Mouse (Mus musculus): ENCODE results near the gene Rbm33. TPM values are rescaled to one million over a fixed set of nuclear protein-coding genes. Genes with fewer than 3 reads are reported as not detected.

Rbm33 gene
- polyA plus RNA-seq, 1 experiment from 2014 or later = 31.4 TPM

- no peaks in the 10 kb centered on the region for H3K9me3 ChIP-seq (ENCODE audit: control insufficient read depth, low read length)
- no peak overlapping the region for H3K4me3 ChIP-seq (replicated peaks; ENCODE audit: low read depth, low read length)
- no peaks in the 10 kb centered on the region for H3K4me1 ChIP-seq (ENCODE audit: control insufficient read depth, insufficient read depth, low read length)
- H3K4me2 ChIP-seq (ENCODE audit: low read length) = no peak overlapping the region
- H3K27ac ChIP-seq (replicated peaks; ENCODE audit: low read depth, low read length) = no peak overlapping the region
- H3K27me3 ChIP-seq (ENCODE audit: control insufficient read depth, insufficient read depth, low read length) = no peaks in the 10 kb centered on the region
- no peak for ATAC-seq (ENCODE audit: low FRiP score, low TSS enrichment)
- H3K36me3 ChIP-seq (ENCODE audit: control insufficient read depth, insufficient read depth, low read length) = no peaks in the 10 kb centered on the region
- no peak overlapping the region for H3K9ac ChIP-seq (replicated peaks; ENCODE audit: low read length)
- peak; percentile 89 for DNase-seq
- WGBS = 8% methylated on average over 6 of the region's 6 CpGs
These were observed 22.9 kb upstream of the Rbm33 start for GRCm38 (mm10) chr5:28293990-28294389.

DNA sequence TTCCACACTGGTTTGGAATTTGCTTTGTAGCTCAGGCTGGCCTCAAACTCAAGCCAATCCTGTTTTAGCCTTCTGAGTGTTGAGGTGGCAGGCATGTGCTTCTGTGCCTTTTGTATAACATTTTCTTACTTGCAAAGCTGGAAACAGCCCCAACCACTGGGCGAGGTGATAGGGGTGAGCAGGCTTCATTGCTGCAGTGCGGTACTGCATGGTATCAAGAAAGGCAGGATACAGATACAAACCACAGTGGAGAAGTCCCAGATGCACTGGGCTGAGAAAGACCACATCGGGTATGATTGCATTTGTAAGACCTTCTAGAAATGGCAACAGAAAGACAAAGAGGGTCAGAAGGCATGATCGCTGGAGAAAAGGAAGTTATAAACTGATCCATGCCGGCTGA lies 18.8 kb upstream of the Rbm33 start:
- Histone ChIP-seq H3K36me3 (ENCODE audit: control insufficient read depth, insufficient read depth, low read length) (no peaks in the 10 kb centered on the region), H3K4me3 (replicated peaks; ENCODE audit: low read depth, low read length) (no peak overlapping the region), H3K4me1 (ENCODE audit: control insufficient read depth, insufficient read depth, low read length) (no peaks in the 10 kb centered on the region), H3K27me3 (ENCODE audit: control insufficient read depth, insufficient read depth, low read length) (no peaks in the 10 kb centered on the region), H3K4me2 (ENCODE audit: low read length) (no peak overlapping the region), H3K9me3 (ENCODE audit: control insufficient read depth, low read length) (no peaks in the 10 kb centered on the region), H3K9ac (replicated peaks; ENCODE audit: low read length) (no peak overlapping the region), H3K27ac (replicated peaks; ENCODE audit: low read depth, low read length) (no peak overlapping the region)
- WGBS = 85% methylated on average over 5 of the region's 5 CpGs
- no peak for DNase-seq
- ATAC-seq (ENCODE audit: low FRiP score, low TSS enrichment) = no peak

DNA sequence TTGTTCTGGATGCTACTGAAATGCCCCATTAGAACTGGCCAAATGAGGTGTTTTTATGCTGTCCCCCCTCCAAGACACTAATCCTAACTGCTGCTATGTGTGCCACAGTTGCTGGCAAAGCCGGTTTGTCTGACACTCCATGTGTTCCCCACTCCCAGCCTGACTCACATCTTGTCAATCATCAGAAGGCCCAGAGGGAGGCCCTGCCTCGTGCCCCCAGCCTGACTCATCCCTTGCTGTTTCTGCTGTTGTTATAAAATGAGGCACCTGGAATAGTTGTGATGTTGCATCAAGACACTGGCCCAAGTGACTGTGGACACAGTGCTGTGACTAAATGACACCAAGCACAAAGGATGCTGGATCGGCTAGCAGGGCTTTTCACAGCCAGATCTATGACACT lies 18.2 kb upstream of the Rbm33 start:
- 61% methylated on average over 3 of the region's 3 CpGs for WGBS
- no peaks in the 10 kb centered on the region for H3K36me3 ChIP-seq (ENCODE audit: control insufficient read depth, insufficient read depth, low read length)
- H3K4me3 ChIP-seq (replicated peaks; ENCODE audit: low read depth, low read length) = no peak overlapping the region
- H3K9me3 ChIP-seq (ENCODE audit: control insufficient read depth, low read length) = no peaks in the 10 kb centered on the region
- no peak overlapping the region for H3K9ac ChIP-seq (replicated peaks; ENCODE audit: low read length)
- no peak for ATAC-seq (ENCODE audit: low FRiP score, low TSS enrichment)
- H3K4me2 ChIP-seq (ENCODE audit: low read length) = no peak overlapping the region
- H3K4me1 ChIP-seq (ENCODE audit: control insufficient read depth, insufficient read depth, low read length) = no peaks in the 10 kb centered on the region
- no peak for DNase-seq
- no peak overlapping the region for H3K27ac ChIP-seq (replicated peaks; ENCODE audit: low read depth, low read length)
- H3K27me3 ChIP-seq (ENCODE audit: control insufficient read depth, insufficient read depth, low read length) = no peaks in the 10 kb centered on the region

DNA sequence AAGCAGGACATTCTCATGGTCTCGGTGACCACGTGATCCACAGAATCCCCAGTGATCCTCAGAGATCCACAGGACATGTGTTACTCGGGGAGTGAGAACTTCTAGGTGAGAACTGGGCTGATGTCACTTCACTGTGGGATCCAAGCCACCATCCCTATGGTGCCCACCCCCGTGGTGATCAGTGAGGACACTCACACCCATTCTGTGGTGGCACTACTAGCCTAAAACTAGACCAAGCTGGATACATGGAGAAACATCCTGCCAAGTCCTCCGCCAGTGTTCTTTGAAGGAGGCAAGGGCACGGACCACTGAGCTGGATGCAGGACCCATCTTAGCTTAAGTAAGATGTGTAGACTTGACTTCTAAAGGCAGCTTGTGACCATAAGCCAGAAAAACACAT lies 17.6 kb upstream of the Rbm33 start:
- no peak for DNase-seq

DNA sequence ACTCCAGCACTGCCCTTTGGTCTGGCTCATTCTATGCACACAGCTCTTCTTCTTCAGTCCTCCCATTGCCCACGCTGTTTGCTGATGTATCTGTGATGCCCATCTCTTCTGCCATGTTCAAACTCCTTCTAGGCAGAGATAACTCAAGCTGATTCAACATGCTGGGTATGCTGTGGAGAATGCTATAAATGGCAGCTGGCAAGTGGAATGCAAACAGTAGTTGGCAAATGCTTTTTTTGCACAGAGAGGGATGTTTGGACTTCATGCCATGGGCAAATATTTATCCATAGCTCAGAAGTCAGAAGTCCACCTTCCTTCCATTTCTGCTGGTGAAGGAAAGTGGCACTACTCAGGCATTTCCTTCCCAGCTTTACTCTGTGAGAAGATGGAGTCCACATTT lies 14.2 kb upstream of the Rbm33 start:
- ATAC-seq (ENCODE audit: low FRiP score, low TSS enrichment) (no peak), DNase-seq (no peak)
- H3K36me3 ChIP-seq (ENCODE audit: control insufficient read depth, insufficient read depth, low read length) = no peaks in the 10 kb centered on the region
- H3K9ac ChIP-seq (replicated peaks; ENCODE audit: low read length) = no peak overlapping the region
- no peak overlapping the region for H3K27ac ChIP-seq (replicated peaks; ENCODE audit: low read depth, low read length)
- no peaks in the 10 kb centered on the region for H3K4me1 ChIP-seq (ENCODE audit: control insufficient read depth, insufficient read depth, low read length)
- H3K4me2 ChIP-seq (ENCODE audit: low read length) = no peak overlapping the region
- no peak overlapping the region for H3K4me3 ChIP-seq (replicated peaks; ENCODE audit: low read depth, low read length)
- H3K27me3 ChIP-seq (ENCODE audit: control insufficient read depth, insufficient read depth, low read length) = no peaks in the 10 kb centered on the region
- H3K9me3 ChIP-seq (ENCODE audit: control insufficient read depth, low read length) = no peaks in the 10 kb centered on the region
- 90% methylated on average over 1 of the region's 1 CpGs for WGBS

More for the DNA sequence above, 17.6 kb upstream of the Rbm33 start:
- Histone ChIP-seq H3K27ac (replicated peaks; ENCODE audit: low read depth, low read length) (no peak overlapping the region), H3K4me3 (replicated peaks; ENCODE audit: low read depth, low read length) (no peak overlapping the region), H3K27me3 (ENCODE audit: control insufficient read depth, insufficient read depth, low read length) (no peaks in the 10 kb centered on the region), H3K4me2 (ENCODE audit: low read length) (no peak overlapping the region), H3K36me3 (ENCODE audit: control insufficient read depth, insufficient read depth, low read length) (no peaks in the 10 kb centered on the region), H3K4me1 (ENCODE audit: control insufficient read depth, insufficient read depth, low read length) (no peaks in the 10 kb centered on the region), H3K9me3 (ENCODE audit: control insufficient read depth, low read length) (no peaks in the 10 kb centered on the region), H3K9ac (replicated peaks; ENCODE audit: low read length) (no peak overlapping the region)
- 83% methylated on average over 6 of the region's 6 CpGs for WGBS
- ATAC-seq (ENCODE audit: low FRiP score, low TSS enrichment) = no peak

DNA sequence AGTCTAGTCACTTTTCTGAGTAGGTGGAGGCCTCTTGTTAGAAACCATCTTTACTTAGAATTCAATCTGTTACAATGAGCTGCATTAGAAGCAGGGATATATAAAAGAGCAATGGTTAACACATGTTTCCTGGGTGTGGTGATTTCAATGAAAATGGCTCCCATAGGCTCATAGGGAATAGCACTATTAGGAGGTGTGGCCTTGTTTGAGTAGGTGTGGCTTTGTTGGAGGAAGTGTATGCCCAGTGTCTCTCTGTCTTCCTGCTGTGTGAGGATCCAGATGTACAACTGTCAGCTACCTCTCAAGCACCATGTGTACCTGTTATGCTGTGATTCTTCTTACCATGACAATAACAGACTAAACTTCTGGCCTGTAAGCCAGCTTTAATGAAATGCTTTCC lies 12.4 kb upstream of the Rbm33 start:
- Histone ChIP-seq H3K36me3 (ENCODE audit: control insufficient read depth, insufficient read depth, low read length) (no peaks in the 10 kb centered on the region), H3K4me2 (ENCODE audit: low read length) (no peak overlapping the region), H3K9ac (replicated peaks; ENCODE audit: low read length) (no peak overlapping the region), H3K4me3 (replicated peaks; ENCODE audit: low read depth, low read length) (no peak overlapping the region), H3K27ac (replicated peaks; ENCODE audit: low read depth, low read length) (no peak overlapping the region), H3K4me1 (ENCODE audit: control insufficient read depth, insufficient read depth, low read length) (no peaks in the 10 kb centered on the region), H3K9me3 (ENCODE audit: control insufficient read depth, low read length) (no peaks in the 10 kb centered on the region), H3K27me3 (ENCODE audit: control insufficient read depth, insufficient read depth, low read length) (no peaks in the 10 kb centered on the region)
- ATAC-seq (ENCODE audit: low FRiP score, low TSS enrichment) (no peak), DNase-seq (no peak)

DNA sequence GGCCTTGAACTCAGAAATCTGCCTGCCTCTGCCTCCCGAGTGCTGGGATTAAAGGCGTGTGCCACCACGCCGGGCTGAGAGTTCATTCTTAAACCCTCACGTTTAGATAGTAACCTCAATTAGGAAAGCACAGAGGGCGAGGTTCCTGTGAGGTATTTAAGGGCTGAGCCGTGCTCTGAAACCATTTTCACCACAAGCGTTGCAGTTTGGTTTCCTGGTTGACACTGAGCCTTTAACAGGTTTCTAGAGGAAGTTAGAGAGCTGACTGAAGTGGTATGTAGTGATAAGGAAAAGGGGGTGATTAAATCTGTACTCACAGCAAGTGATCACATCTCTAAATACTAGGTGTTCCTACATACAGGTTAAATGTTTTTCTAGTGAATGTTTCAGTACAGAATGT lies 1.4 kb upstream of the Rbm33 start:
- WGBS = 84% methylated on average over 8 of the region's 8 CpGs

GRCm38 (mm10) chr5:28316151-28316721 lies 685 bp upstream of the Rbm33 start:
- ATAC-seq (ENCODE audit: low FRiP score, low TSS enrichment) (no peak), DNase-seq (no peak)
- no peaks in the 10 kb centered on the region for H3K36me3 ChIP-seq (ENCODE audit: control insufficient read depth, insufficient read depth, low read length)
- peak overlapping the region; percentile 81 for H3K4me2 ChIP-seq (ENCODE audit: low read length)
- peaks cover 30% of the 10 kb centered on the region for H3K4me1 ChIP-seq (ENCODE audit: control insufficient read depth, insufficient read depth, low read length)
- WGBS = 1% methylated on average over 14 of the region's 14 CpGs
- H3K9me3 ChIP-seq (ENCODE audit: control insufficient read depth, low read length) = no peaks in the 10 kb centered on the region
- peak overlapping the region; percentile 100 for H3K9ac ChIP-seq (replicated peaks; ENCODE audit: low read length)
- no peaks in the 10 kb centered on the region for H3K27me3 ChIP-seq (ENCODE audit: control insufficient read depth, insufficient read depth, low read length)
- peak overlapping the region; percentile 100 for H3K27ac ChIP-seq (replicated peaks; ENCODE audit: low read depth, low read length)
- H3K4me3 ChIP-seq (replicated peaks; ENCODE audit: low read depth, low read length) = peak overlapping the region; percentile 99

More for the DNA sequence above, 1.4 kb upstream of the Rbm33 start:
- Histone ChIP-seq H3K27ac (replicated peaks; ENCODE audit: low read depth, low read length) (no peak overlapping the region), H3K4me1 (ENCODE audit: control insufficient read depth, insufficient read depth, low read length) (peaks cover 24% of the 10 kb centered on the region), H3K4me2 (ENCODE audit: low read length) (no peak overlapping the region), H3K9me3 (ENCODE audit: control insufficient read depth, low read length) (no peaks in the 10 kb centered on the region), H3K27me3 (ENCODE audit: control insufficient read depth, insufficient read depth, low read length) (no peaks in the 10 kb centered on the region), H3K9ac (replicated peaks; ENCODE audit: low read length) (no peak overlapping the region), H3K36me3 (ENCODE audit: control insufficient read depth, insufficient read depth, low read length) (no peaks in the 10 kb centered on the region), H3K4me3 (replicated peaks; ENCODE audit: low read depth, low read length) (no peak overlapping the region)
- ATAC-seq (ENCODE audit: low FRiP score, low TSS enrichment) (no peak), DNase-seq (no peak)

DNA sequence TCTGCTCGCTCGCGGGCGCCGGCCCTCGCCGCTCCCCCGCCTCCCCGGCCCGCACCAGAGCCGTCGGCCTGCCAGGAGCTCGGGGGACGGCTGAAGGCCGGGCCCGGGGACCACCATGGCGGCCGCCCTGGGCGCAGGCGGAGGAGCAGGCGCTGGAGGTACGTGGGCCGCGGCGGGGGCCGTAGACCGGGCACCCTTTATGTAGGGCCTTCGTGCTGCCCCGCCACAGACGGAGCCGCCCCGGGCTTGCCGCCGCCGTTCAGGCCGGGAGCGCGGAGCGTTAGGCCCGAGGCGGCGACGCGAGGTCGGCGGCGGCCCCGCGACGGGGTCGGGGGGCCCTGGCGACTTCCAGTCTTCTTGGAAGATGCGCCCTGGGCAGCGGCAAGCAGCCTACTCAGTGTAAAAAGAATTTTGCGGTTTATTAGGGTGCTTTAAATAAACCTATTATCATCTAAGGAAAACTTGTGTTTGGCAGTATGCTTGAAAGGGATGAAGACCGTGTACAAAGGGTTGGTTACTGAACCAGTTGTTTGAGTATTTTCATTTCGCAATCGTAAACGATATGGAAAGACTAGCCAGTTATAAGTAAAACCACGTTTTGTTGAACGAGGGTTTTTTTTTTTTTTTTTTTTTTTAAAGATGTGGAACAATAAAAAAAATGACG lies 464 bp downstream of the Rbm33 start:
- no peaks in the 10 kb centered on the region for H3K36me3 ChIP-seq (ENCODE audit: control insufficient read depth, insufficient read depth, low read length)
- DNase-seq (peak; percentile 70), ATAC-seq (ENCODE audit: low FRiP score, low TSS enrichment) (peak; percentile 78)
- H3K4me2 ChIP-seq (ENCODE audit: low read length) = peak overlapping the region; percentile 81
- H3K4me1 ChIP-seq (ENCODE audit: control insufficient read depth, insufficient read depth, low read length) = peaks cover 32% of the 10 kb centered on the region
- H3K9ac ChIP-seq (replicated peaks; ENCODE audit: low read length) = peak overlapping the region; percentile 100
- no peaks in the 10 kb centered on the region for H3K9me3 ChIP-seq (ENCODE audit: control insufficient read depth, low read length)
- peak overlapping the region; percentile 100 for H3K27ac ChIP-seq (replicated peaks; ENCODE audit: low read depth, low read length)
- H3K27me3 ChIP-seq (ENCODE audit: control insufficient read depth, insufficient read depth, low read length) = no peaks in the 10 kb centered on the region
- H3K4me3 ChIP-seq (replicated peaks; ENCODE audit: low read depth, low read length) = peak overlapping the region; percentile 99
- WGBS = under 1% methylated on average over 62 of the region's 62 CpGs
